Mouse (Mus musculus) lung, postnatal 10 days (tissue): Measurements from ENCODE around the gene Rhbdf2.
A peak's percentile ranks its signal among the peaks of the same experiment; 100 is the strongest.
"Not testable (repeated sequence)": the region's sequence is repeated elsewhere in the genome, so short reads cannot be mapped to it uniquely, and the experiment has no call there.

Experiments used
- DNase-seq: peaks from one replicate; pipeline ENCODE4 v3.0.0; 2021

Rhbdf2 gene

DNA sequence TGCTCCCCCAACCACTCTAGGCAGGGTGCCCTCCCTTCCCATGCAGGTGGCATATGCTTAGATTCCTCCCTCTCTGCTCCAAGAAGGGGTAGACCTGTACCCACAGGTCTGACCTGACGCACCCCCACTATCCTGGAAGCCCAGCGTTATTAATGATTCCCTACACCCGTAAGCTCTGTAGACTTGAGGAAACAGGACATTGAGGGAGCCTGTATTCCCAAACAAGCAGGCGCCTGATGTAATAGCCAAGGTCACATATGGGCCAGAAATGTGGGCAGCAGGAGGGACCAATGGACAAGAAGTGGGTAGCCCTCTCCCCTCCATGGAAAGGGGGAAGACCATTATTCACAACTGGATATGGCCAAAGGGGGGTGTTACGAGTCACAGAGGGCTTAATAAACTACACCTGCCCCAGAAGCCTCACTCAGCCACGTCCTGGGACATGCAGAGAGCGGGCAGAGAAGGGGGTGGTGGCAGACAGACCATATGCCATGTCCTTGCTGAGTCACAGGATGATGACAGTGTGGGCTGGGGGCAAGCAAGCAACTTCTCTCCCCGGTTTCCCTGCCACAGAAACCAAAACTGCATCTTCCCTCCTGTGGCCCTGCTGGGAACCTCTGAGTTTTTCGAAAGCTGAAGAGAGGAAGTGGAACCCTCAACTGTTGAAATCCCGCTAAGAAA is 10.2 kb downstream of the Rhbdf2 start:
- DNase-seq = no peak

DNA sequence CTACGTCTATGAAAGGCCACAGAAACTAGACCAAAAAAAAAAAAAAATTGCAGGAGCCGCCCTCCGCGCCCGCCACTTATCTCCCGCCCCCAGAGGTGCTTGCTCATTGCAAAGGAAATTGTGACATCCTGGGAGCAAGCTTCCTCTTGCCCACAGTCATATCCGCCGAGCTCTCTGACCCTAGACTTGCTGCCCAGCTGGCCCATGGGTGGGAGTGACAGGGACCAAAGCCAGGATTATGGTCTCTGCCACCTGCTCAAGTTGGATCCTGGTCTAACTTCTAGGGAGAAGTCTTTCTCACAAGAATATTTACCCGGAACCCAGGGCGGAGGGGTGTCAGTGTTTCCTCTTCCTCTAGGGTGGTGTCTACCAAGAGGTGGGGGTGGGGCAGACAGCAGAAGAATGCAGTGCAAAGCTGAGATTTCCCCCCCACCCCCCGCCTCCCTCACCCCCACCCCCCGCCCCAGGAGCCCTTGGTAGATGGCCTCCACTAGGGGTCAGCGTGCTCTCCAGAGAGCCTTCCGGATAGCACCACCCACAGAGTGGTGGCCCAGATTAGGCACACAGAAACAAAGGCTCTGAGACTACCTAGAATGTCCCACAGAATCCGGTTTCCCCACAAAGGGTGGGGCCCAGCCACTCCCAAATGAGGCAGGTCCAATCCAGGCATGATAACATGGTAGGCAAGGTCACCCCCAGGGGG is 10.9 kb downstream of the Rhbdf2 start:
- DNase-seq = peak; percentile 86

DNA sequence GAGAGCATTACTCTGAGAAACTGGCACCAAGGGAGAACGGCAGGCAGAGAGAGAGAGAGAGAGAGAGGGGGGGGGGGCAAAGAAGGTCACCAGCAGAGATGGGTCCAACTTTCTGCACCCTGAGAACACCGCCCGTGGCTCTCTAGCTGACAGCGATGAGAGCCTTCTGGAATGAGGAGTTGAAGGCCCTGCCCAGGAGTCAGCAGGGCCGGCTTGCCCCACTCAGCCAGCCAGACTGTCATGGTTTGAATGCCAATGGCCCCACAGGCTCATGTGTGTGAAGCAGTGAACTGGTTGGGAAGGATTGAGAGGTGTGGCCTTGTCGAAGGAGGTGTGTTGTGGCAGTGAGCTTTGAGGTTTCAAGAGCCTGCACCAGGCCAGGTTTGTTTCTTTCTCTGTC is 13.6 kb downstream of the Rhbdf2 start:
- no peak for DNase-seq

DNA sequence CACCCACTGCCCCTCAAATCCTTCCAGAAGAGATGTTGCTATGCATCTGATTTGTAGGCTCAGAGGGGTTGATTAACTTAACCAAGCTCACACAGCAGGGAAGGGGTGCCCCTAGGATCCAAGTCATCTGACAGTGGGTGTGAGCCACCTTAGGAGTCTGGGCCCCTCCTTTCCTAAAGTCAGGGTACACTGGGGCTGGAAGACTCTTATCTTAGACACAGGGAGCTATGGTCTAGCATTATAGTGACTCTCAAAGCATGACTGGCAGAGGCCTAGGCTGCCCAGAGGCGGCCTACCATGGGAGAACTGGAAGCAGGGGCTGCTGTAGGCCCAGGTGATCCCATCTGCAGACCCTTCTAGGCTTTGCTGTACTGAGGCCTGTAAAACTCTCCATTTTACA is 14.3 kb downstream of the Rhbdf2 start:
- no peak for DNase-seq

DNA sequence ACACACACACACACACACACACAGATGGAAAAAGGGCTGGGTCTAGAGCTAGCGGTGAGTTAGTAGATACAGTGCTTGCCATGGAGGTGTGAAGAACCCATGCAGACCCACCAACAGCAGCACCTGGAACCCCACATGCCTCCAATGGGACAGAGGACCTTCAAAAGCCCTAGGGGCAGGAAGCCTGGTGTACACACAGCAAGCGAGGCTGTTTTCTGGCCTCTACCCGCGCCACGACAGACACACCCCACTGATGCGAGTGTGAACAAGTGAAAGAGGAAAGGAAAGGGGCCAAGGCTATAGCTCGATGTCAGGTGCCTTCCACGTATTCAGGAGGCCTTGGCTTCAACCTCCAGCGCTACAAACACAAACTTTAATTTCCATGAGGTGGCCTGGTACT is 14.9 kb downstream of the Rhbdf2 start:
- no peak for DNase-seq

DNA sequence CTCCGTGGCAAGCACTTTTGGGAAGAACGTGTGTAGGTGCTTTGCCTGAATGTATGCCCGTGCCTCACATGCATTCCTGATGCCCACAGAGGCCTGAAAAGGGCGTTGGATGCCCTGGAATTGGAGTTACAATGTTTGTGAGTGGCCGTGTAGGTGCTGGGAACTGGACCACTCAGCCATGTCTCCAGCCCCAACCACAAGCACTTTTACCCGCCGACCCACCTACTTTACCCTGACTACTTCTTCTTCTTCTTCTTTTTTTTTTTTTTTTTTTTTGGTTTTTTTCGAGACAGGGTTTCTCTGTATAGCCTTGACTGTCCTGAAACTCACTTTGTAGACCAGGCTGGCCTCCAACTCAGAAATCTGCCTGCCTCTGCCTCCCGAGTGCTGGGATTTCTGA is 15.7 kb downstream of the Rhbdf2 start:
- DNase-seq = not testable (repeated sequence)

DNA sequence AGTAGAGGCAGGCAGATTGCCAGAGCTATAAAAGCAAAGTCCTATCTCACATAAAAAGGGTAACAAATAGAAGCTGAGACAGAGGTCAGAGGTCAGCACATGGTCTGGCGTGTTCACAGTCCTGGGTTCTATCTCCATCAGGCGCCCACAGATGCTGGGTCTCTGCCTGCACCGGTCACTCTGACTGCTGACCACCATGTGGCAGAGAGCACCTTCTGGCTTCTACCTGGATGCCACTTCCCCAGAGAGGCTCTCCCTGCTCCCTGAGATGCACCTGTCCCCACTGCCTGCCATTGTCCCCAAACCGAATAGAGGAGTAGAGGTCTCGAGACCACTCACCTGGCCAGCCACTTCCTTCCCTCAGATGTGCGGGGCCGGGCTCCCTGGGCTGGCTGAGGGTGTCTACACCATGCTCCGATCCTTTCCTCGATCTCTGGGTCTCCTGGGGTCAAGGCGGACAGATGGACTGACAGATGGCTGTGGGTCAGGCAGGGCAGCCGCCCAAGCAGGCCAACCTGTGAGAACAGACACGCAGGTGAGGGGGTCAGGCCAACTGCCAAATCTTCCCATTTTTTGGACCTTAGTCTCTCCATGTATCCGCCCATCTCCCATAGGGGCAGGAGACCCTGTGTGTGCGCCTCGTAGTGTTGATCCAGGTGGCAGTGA is 16.7 kb downstream of the Rhbdf2 start:
- DNase-seq = no peak

DNA sequence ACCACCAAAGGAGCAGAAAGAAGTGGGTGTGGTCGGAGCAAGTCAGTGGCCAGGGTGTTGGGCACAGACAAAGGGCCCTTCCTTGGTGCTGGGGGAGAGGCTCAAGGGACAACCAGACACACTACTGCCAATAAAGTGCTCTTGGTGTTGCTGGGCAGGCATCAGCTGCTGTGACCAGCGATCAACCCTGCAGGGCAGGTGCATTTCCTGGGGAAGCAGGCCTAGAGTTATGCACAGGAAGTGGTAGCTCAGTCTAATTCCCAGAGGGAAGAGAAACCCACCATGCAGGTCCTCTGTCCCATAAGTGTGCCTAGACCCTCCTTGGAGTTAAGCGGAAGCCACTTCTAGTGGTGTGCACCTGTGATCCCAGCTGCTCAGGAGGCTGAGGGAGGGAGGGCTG is 19.1 kb downstream of the Rhbdf2 start:
- no peak for DNase-seq

DNA sequence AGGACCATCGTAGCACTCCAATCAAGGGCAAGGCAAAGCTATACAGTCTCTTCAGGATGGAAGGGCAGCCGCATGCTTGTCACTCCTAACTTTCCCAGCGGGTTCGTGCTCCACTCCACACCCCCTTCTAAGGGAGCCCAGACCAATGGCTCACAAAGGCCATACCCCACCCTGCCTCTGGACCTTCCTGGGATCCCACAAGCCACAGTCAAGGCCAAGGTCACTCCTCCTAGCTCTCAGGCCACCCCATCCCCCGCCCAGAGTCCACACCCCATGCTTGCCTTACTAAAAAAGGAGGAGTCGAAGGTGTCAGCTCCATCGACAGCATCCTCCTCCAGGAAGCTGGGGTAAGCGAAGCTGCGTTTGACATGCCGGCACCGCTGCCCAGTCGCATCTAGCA is 22.7 kb downstream of the Rhbdf2 start:
- no peak for DNase-seq

DNA sequence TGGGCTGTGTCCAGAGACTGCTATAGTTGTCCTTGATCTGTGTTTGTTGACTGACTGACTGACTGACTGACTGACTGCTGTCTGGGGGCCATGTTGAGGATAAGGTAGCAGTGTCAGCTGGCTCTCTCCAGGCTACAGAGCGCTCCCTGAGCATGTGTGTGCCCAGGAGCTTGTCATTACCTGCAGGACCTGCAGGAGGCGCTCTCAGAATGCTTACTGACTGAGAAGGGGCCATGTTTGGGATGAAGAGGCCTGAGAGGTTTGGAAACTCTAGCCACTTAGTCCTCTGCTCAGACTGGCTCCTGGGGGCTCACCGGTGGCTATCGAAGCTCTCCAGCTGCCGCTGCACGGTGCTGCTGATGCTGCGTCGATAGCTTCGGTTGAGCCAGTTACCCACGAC is 23.5 kb downstream of the Rhbdf2 start:
- DNase-seq = peak; percentile 74

DNA sequence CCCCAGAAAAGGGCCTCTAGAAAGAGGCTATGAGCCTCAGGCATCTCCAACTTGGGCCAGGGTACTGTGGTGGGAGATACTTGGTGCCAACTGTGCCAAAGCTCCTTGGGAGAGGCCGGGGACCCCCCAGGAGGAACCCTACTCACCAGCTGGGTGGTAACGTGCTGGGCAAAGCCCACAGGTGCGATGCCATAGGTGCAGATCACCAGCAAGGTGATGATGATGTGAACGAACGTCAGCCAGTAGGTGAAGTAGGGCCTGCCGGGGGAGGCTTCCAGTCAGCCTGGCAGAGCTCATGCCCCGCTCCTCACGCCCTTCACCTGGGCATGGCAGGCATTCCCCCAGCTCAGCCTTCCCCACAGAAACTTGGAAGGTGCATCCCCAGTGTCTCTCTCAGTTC is 24.8 kb downstream of the Rhbdf2 start:
- DNase-seq = no peak

DNA sequence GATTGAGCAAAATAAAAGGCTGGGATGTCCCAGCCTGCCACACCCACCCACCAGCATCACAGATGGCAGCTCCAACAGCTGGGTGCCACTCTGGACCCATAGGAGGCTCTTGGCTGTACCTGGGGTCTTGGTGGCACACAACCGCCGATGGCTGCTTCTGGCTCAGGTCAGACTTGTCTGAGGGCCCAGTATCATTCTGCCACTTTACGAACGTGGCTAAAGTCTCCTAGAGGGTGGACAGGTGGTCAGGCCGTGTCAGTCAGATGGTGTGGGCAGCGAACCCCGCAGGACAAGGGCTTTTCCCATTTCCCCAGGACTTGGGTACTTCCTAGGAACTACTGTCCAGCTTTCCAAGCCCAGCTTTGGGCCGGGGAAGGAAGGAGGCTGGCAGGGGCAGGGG is 25.7 kb downstream of the Rhbdf2 start:
- no peak for DNase-seq

DNA sequence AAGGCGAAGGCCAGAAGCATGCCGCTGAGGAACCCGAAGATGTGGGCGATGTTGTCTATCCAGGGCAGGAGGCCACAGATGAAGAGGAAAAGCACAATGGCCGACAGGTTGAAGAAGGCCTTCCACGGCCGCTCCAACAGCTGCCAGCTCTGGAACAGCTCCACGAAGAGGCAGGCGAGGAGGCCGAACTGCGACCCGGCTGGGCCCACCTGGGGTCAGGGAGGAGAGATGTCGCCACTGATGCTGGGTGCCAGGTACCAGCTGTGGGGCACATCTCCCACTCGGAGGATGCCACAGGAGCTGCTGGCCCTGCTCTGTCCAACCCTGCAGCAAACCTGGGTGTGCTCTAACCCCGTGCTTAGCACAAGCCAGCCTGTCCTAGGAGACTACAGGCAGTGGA is 27.6 kb downstream of the Rhbdf2 start:
- no peak for DNase-seq

DNA sequence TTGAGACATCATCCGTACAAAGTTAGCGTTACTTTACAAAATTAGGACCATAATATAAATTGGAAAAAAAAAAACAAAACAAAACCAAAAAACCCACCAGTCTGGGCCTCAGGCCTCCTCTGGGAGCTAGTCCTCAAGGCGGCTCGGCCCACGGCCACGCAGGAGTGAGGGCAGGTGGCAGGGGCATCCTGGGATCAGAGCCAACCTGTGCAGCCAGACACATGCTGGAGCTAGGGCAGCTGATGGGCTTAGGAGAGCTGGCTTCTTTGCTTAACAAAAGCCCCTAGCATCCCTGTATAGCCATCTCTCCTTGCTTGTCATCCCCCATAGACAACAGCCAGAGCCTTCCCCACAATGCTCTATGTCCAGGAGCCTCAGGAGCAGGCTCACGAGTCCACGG is 28.6 kb downstream of the Rhbdf2 start:
- DNase-seq = no peak

DNA sequence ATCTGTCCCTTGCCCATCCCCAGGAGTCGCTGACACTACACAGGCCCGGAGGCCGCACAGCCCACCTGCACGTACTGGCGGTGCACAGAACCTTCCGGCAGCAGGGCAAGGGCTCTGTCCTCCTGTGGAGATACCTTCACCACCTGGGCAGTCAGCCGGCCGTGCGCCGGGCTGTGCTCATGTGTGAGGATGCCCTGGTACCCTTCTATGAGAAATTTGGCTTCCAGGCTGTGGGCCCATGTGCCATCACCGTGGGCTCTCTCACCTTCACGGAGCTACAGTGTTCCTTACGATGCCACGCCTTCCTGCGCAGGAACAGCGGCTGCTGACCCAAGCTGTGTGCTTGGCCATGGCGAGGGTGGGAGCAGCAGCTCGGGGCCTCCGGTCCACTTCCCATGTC is 30.1 kb downstream of the Rhbdf2 start:
- DNase-seq = no peak

DNA sequence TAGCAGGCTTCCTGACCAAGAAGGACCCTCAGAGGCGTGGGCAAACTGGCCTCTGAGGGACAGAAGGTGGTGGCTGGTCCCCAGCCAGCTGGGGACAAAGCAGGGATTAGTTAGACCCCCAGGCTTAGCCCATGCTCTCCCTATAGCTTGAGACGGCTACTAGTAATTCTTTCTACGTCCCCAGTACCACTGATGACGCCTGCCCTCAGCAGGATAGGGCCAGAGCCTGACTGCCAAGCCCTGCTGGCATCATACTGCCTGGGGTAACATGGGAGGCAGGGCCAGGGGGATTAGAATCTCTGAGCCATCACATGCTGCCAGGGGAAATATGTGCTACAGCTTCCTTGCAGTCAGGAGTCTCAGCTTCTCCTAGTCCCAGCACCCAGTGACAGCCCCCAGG is 33.5 kb downstream of the Rhbdf2 start:
- DNase-seq = no peak

DNA sequence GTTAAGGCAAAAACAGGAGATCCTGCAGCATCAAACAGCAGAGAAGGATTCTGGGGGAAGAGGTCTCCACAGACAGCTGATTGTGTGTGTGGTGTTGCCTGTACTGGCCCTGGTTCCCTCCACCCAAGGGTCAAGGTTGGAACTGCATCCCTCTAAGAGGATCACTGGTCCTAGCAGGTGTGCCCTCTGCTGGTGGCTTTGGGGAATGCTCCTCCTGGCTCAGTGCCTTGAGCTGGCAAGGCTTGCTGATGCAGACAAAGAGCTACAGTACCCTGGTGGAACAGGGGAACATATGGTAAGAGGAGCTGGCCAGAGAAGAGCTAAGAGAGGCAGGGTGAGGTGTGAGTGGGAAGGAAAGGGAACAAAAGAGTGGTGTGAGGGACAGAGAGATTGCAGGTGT is 34.4 kb downstream of the Rhbdf2 start:
- DNase-seq = peak; percentile 98

DNA sequence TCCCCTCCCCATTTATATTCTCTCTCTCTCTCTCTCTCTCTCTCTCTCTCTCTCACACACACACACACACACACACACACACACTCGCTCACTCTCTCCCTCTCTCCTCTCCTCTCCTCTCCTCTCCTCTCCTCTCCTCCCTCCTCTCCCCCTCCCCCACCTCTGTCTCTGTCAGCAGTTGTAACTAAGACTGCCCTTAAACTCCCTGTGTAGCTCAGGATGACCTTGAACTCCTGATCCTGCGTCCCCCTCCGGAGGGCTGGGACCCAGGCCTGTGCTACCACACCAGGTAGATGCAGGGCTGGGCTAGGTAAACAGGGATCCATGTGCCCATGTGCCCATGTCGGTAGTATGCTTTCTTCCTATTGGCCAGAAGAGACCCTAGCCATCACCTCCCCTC is 35.2 kb downstream of the Rhbdf2 start:
- DNase-seq = no peak

DNA sequence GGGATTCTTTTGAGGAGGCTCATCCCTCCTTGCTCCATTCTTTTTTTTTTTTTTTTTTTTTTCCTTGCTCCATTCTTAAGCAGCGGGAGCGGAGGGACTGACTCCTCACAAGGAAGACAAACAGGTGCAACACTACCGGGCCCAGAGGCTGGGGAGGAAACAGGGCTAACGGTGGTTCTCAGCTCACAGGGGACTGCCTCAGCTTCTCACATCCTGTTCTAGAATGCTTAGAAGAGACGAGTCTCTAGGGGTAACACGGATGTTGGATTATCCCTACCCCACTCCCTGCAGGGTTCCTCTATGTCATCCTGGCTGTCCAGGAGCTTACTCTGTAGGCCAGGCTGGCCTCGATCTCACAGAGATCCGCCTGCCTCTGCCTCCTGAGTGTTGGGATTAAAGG is 37.2 kb downstream of the Rhbdf2 start:
- DNase-seq = no peak

DNA sequence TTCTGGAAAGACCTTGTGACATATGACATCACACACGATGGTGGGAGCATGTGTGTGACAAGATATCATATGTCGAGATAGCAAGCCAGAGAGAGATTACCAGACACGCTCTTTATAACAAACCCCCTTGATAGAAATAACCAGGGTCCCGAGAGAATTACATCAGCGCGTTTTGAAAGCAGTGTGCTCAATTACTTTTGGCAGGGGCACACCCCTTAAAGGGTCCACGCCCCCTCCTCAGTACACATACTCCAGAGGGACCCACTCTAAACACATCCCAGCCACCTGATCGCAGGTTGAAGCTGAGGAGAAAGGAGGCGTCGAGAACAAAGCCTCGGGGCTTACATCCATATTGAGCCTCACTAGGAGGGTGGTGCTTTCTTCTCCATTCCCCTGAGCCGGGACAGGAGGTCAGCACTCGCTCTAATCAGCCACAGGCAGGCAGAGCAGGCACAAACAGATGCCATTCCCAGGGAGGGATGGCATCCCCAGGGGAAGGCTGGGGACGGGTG is 37.7 kb downstream of the Rhbdf2 start:
- no peak for DNase-seq

DNA sequence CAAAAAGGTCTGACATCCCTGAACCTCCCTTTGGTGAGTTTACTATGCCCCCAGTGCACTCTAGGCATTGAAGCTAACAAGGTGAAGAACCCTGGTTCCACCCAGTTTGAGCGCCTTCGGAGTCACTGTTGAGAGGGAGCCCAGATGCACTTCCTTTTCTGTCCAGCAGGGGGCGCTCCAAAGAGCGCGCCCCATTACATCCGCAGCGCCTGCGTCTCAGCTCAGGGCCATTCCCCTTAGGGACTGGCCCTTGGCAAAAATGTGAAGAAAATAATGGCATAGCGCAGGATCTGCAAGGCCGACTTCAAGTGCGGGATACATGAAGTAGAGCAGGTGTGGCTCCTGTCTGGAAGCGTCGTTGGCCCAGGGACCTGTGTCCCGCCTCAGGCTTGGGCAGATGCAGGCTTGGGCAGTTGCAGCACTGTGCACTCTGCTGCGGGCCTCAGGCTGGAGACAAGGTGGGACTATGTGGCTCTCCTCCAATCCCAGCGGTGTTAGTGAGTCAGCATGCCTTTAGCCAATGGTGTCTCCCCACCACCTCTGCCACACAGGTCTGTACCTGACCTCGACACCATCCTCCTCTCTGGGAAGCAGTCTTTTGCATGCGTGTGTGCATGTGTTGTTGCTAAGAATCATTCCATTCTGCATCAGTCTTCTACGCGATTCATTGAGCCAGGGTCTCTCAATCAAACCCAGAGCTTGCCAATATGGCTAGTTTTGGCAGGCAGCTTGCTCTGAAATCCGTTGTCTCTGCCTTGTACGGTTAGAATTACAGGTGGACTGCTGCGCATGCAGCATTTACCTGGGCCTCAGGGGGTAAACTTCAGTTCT is 39.8 kb downstream of the Rhbdf2 start:
- DNase-seq = peak; percentile 80

DNA sequence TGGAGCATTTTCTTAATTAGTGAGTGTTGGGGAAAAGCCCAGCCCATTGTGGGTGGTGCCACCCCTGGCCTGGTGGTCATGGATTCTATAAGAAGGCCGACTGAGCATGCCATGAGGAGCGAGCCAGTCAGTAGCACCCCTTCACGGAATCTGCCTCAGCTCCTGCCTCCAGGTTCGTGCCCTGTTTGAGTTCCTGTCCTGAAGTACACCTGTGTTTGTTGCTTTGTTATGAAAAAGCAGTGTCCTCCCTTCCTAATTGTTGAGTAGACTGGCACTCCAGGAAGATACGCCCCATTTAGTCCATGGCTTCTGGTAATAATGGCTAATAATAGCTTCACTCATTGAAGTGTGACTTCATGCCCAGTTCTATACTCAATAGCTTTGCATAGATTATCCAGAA is 40.5 kb downstream of the Rhbdf2 start, which contains the start of gene Aanat:
Gene Aanat, plus strand, starts transcription at position 123 of the 400 bp plus-strand sequence.
- no peak for DNase-seq

DNA sequence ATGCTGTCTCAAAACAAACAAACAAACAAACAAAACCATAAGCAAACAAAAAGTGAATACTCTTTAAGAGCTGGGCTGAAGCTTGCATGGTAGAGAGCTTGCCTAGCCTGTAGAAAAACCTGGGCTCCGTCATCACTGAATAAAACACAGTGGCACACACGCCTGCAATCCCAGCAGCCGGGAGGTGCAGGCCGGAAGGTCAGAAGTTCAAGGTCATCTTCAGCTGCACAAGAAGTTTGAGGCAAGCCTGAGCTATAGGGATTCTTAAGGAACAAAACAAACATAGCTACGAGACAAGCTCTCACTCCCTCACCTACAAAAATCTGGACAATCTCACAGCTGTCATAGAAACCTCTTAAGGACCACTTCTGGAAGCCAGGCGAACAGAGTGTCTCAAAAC is 41.1 kb downstream of the Rhbdf2 start:
- DNase-seq = no peak
